Mouse (Mus musculus) midbrain, embryonic 16.5 days (tissue): ENCODE measurements at regions not wholly inside any gene's neighbourhood (a gene's known extent, or its start where the extent isn't known, plus 50 kb on each side); places are given as distances from the start of the nearest gene placed in this dataset.

Source experiments
- ATAC-seq: fragments of 200-750 bp; cut with Nextera tagmentation; 2 replicates; pipeline ENCODE4 v1.8.0; 2017; ENCODE audit warnings: moderate TSS enrichment
- H3K27ac ChIP-seq: fragments of 300-500 bp; sonication (generic); 2 replicates; pipeline ENCODE4 v1.5.1; 2014; ENCODE audit warnings: mild to moderate bottlenecking, low read length, mixed read lengths
- H3K27me3 ChIP-seq: fragments of 300-500 bp; sonication (generic); 2 replicates; pipeline ENCODE4 v1.6.1; 2014; ENCODE audit warnings: low read depth, low read length, mixed read lengths; ENCODE audit not compliant: control insufficient read depth, insufficient read depth
- H3K36me3 ChIP-seq: fragments of 300-500 bp; sonication (generic); 2 replicates; pipeline ENCODE4 v1.6.1; 2014; ENCODE audit warnings: mild to moderate bottlenecking, low read length, moderate library complexity, mixed read lengths; ENCODE audit not compliant: control insufficient read depth, insufficient read depth
- H3K4me1 ChIP-seq: fragments of 300-500 bp; sonication (generic); 2 replicates; pipeline ENCODE4 v1.6.1; 2014; ENCODE audit warnings: mild to moderate bottlenecking, low read length, mixed read lengths; ENCODE audit not compliant: control insufficient read depth, insufficient read depth
- H3K4me2 ChIP-seq: fragments of 300-500 bp; sonication (generic); 2 replicates; pipeline ENCODE4 v1.6.1; 2014; ENCODE audit warnings: mild to moderate bottlenecking, low read length, mixed read lengths
- H3K4me3 ChIP-seq: fragments of 300-500 bp; sonication (generic); 2 replicates; pipeline ENCODE4 v1.5.1; 2014; ENCODE audit warnings: low read depth, mild to moderate bottlenecking, low read length, moderate library complexity, mixed read lengths
- H3K9ac ChIP-seq: fragments of 300-500 bp; sonication (generic); 2 replicates; pipeline ENCODE4 v1.6.1; 2014; ENCODE audit warnings: low read depth, low read length, mixed read lengths
- H3K9me3 ChIP-seq: fragments of 300-500 bp; sonication (generic); replicated peaks from 2 replicates; pipeline ENCODE4 v1.6.1; 2014; ENCODE audit warnings: mild to moderate bottlenecking, low read length, mixed read lengths; ENCODE audit not compliant: control insufficient read depth, poor library complexity, severe bottlenecking
- WGBS: fragments of 180-500 bp; shearing (Covaris S2); extraction: QIAGEN DNeasy Blood & Tissue Kit; methylation state at CpG from one replicate; pipeline ENCODE4 v1.1.7; 2014; 5-methylcytosine and 5-hydroxymethylcytosine counted together

- Histone ChIP-seq H3K9me3 (no peaks in the 10 kb centered on the region; the same call in 1 of the 2 replicates), H3K4me1 (no peaks in the 10 kb centered on the region), H3K4me3 (no peak overlapping the region), H3K36me3 (no peaks in the 10 kb centered on the region), H3K27ac (no peak overlapping the region), H3K27me3 (no peaks in the 10 kb centered on the region), H3K4me2 (no peak overlapping the region), H3K9ac (no peak overlapping the region)
- ATAC-seq: no peak
- WGBS: 82% methylated on average over 4 of the region's 4 CpGs
These were observed 120.3 kb downstream of the Slc30a10 start for GRCm38 (mm10) chr1:185574978-185575377.

GRCm38 (mm10) chr1:185579824-185580223 lies 125.2 kb downstream of the Slc30a10 start:
- Histone ChIP-seq H3K9ac (no peak overlapping the region), H3K4me1 (no peaks in the 10 kb centered on the region), H3K4me3 (no peak overlapping the region), H3K9me3 (no peaks in the 10 kb centered on the region; the same call in 1 of the 2 replicates), H3K27ac (no peak overlapping the region), H3K4me2 (no peak overlapping the region), H3K36me3 (no peaks in the 10 kb centered on the region), H3K27me3 (no peaks in the 10 kb centered on the region)
- 87% methylated on average over 1 of the region's 1 CpGs for WGBS
- ATAC-seq: no peak

DNA sequence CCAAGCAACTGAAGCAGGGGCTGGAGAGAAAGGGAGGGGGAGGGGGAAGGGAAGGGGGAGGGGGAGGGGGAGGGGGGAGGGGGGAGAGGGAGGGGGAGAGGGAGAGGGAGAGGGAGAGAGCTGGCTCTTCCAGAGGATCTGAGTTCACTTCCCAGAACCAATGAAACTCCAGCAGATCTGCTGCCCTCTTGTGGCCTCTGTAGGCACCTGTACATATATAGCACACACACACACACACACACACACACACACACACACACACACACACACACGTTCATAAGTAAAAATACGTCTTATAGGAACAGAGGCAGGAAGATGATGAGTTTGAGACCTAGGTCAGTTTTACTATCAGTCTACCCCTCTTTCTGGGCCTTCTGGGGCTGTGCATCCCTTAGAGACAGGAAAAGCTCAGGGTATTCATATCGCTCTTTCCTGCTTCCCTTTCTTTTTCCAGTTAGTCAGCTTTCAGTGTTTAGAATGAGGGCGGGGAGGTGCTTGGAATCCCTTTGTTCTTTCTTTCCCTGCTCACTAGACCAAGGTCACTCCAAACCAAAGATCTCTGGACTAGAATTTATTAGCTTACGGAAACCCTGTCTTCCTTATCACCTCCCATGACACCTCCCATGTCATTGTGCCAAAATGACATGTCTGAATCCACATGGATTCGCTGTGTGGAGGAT lies 130.7 kb downstream of the Slc30a10 start:
- 81% methylated on average over 6 of the region's 6 CpGs for WGBS
- no peak for ATAC-seq
- Histone ChIP-seq H3K9me3 (no peaks in the 10 kb centered on the region), H3K27ac (no peak overlapping the region), H3K9ac (no peak overlapping the region), H3K4me3 (no peak overlapping the region), H3K36me3 (no peaks in the 10 kb centered on the region), H3K4me1 (no peaks in the 10 kb centered on the region), H3K27me3 (no peaks in the 10 kb centered on the region), H3K4me2 (no peak overlapping the region)

- no peak overlapping the region for H3K27ac ChIP-seq
- 89% methylated on average over 13 of the region's 13 CpGs for WGBS
- ATAC-seq: no peak
These were observed 133.2 kb downstream of the Slc30a10 start for GRCm38 (mm10) chr1:185587671-185588347.

DNA sequence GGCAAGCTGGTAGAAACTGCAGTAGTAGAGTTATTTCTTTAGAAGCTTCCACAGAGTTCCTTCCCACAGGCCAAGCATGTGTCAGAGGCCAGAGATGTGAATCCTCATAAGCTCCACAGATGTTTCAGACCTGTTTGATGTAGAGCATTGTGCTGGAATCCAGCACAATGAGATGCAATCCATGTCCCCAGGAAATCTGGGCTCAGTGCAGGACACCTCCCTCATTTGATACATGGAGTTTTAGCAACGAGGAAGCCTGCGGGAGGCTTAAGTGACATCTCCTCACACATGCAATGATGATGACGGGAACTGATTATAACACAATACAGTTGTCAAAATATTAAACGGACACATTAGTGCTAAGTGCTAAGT lies 133.7 kb downstream of the Slc30a10 start:
- Histone ChIP-seq H3K27me3 (no peaks in the 10 kb centered on the region), H3K9ac (no peak overlapping the region)
- 90% methylated on average over 4 of the region's 4 CpGs for WGBS

More at GRCm38 (mm10) chr1:185587671-185588347, 133.2 kb downstream of the Slc30a10 start:
- Histone ChIP-seq H3K9me3 (no peaks in the 10 kb centered on the region), H3K4me1 (no peaks in the 10 kb centered on the region), H3K4me3 (no peak overlapping the region), H3K4me2 (no peak overlapping the region), H3K36me3 (no peaks in the 10 kb centered on the region), H3K9ac (no peak overlapping the region), H3K27me3 (no peaks in the 10 kb centered on the region)

GRCm38 (mm10) chr1:185596815-185597214 lies 142.2 kb downstream of the Slc30a10 start:
- 88% methylated on average over 5 of the region's 5 CpGs for WGBS
- H3K9ac ChIP-seq: no peak overlapping the region
- no peak overlapping the region for H3K4me2 ChIP-seq
- H3K4me3 ChIP-seq: no peak overlapping the region
- no peaks in the 10 kb centered on the region for H3K36me3 ChIP-seq
- no peaks in the 10 kb centered on the region for H3K27me3 ChIP-seq
- H3K9me3 ChIP-seq: peaks cover 5% of the 10 kb centered on the region; the same call in 1 of the 2 replicates
- no peaks in the 10 kb centered on the region for H3K4me1 ChIP-seq
- H3K27ac ChIP-seq: no peak overlapping the region
- no peak for ATAC-seq

More for the DNA sequence above, 133.7 kb downstream of the Slc30a10 start:
- H3K4me2 ChIP-seq: no peak overlapping the region
- H3K27ac ChIP-seq: no peak overlapping the region
- no peak for ATAC-seq
- no peaks in the 10 kb centered on the region for H3K36me3 ChIP-seq
- no peaks in the 10 kb centered on the region for H3K4me1 ChIP-seq
- no peaks in the 10 kb centered on the region for H3K9me3 ChIP-seq
- H3K4me3 ChIP-seq: no peak overlapping the region

DNA sequence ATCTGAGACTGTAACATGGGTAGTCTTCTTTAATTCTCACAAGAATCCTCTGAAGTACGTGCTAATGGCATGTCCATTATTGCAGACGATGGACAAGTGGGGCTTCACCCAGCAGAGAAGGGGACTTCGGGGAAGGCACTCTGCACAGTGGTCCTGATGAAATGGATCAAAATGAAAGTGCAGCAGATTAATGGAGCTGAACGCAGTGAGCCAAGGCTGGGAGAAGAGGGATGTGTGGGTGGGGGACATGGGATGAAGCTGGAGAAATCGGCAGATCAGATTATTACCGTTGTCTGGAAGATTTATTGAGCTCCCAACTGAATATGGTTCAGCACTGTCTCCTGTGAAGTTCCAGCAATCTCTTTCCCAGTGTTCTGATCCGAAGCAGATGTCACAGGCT lies 143.9 kb downstream of the Slc30a10 start:
- 87% methylated on average over 7 of the region's 7 CpGs for WGBS
- H3K9ac ChIP-seq: no peak overlapping the region
- H3K4me2 ChIP-seq: no peak overlapping the region
- no peaks in the 10 kb centered on the region for H3K27me3 ChIP-seq
- H3K36me3 ChIP-seq: no peaks in the 10 kb centered on the region
- H3K4me3 ChIP-seq: no peak overlapping the region
- no peaks in the 10 kb centered on the region for H3K4me1 ChIP-seq
- peaks cover 5% of the 10 kb centered on the region; the same call in 1 of the 2 replicates for H3K9me3 ChIP-seq
- no peak overlapping the region for H3K27ac ChIP-seq
- ATAC-seq: no peak

- Histone ChIP-seq H3K4me3 (no peak overlapping the region), H3K9me3 (peaks cover 5% of the 10 kb centered on the region; the same call in 1 of the 2 replicates), H3K4me2 (no peak overlapping the region), H3K27ac (no peak overlapping the region), H3K4me1 (no peaks in the 10 kb centered on the region), H3K36me3 (no peaks in the 10 kb centered on the region), H3K9ac (no peak overlapping the region), H3K27me3 (no peaks in the 10 kb centered on the region)
- WGBS: 92% methylated on average over 1 of the region's 1 CpGs
- no peak for ATAC-seq
These were observed 146.5 kb downstream of the Slc30a10 start for GRCm38 (mm10) chr1:185601166-185601565.

DNA sequence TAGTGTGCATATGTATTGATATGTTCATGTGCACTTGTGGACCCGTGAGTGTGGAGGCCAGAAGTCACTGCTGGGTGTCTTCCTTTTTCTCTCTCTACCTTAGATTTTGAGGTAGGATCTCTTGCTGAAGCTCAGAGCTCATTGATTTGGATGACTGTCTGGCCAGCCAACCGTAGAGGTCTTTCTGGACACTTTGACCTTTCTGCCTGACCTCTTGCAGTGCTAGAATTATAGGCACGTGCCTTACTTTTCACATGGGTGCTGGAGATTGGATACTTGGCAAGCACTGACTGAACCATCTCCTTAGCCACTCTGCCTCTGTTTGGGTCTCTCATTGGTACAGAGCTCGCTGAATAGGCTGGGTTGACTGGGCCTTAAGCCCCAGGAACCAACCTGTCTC lies 151.3 kb downstream of the Slc30a10 start:
- no peaks in the 10 kb centered on the region for H3K27me3 ChIP-seq
- WGBS: 66% methylated on average over 4 of the region's 4 CpGs

More for the DNA sequence above, 151.3 kb downstream of the Slc30a10 start:
- no peak overlapping the region for H3K27ac ChIP-seq
- no peak overlapping the region for H3K9ac ChIP-seq
- no peak for ATAC-seq
- H3K4me1 ChIP-seq: no peaks in the 10 kb centered on the region
- H3K4me2 ChIP-seq: no peak overlapping the region
- no peaks in the 10 kb centered on the region for H3K9me3 ChIP-seq
- H3K4me3 ChIP-seq: no peak overlapping the region
- no peaks in the 10 kb centered on the region for H3K36me3 ChIP-seq
